Mouse (Mus musculus): ENCODE measurements around the gene Csad.

GRCm38 (mm10) chr15:102215624-102216023, 11.1 kb upstream of the Csad start:
- TF ChIP-seq GATA1 (IDR thresholded peaks at IDR 0.05; ENCODE audit: low read length) (no peak), TAL1 (IDR thresholded peaks at IDR 0.05; ENCODE audit: low read length) (no peak)
